Mouse (Mus musculus) frontal cortex, postnatal 14 days (tissue): ENCODE data around the gene Ncstn.
A peak's percentile ranks its signal among the peaks of the same experiment; 100 is the strongest.

ENCODE experiments used
- DNase-seq, 2 experiments: peaks; one replicate each; pipeline ENCODE4 v3.0.0; 2022; ENCODE audit warnings: low spot score in 2 of 2

Gene Ncstn

DNA sequence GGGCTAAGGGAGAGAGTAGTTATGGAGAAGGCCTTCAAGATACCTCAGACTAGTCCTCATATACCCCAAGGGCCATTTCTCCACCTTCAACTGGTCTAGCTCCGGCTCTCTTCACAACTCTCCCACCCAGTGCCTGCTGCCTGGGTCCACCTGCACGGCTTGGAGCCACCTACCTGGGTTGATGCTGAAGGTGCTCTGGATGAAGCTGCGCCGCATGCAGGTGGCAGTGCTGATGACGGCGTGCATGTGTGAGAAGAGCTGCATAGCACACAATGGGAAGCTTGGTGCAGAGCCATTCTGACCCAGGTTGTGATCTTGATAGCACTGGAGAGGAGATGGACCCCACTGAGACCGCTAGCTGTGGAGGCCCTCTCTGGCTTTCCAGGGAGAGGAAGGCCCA lies 10.0 kb downstream of the Ncstn start:
- DNase-seq: no peak

GRCm38 (mm10) chr1:172071556-172071955 lies 11.0 kb downstream of the Ncstn start:
- no peak for DNase-seq

DNA sequence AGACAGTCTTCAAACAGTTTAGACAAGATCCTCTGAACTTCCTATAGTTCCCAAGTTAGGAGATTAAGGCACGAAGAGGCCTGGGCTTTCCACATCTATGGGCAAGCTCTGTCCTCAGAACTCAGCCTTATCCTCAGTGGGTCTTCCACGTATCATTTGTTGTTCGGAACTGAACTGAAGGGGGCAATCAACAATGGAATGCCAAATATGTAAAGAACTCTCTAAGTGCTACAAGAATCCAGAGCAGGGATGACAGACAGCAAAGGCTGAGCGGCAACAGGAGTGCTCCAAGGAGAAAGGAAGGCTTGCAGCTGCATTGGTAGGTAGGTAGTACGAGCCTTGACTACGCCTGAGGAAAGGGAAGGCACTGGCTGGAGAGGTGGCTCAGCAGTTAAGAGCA lies 12.4 kb downstream of the Ncstn start:
- no peak for DNase-seq

- no peak for DNase-seq
These were observed 17.9 kb downstream of the Ncstn start for GRCm38 (mm10) chr1:172064613-172065141.

DNA sequence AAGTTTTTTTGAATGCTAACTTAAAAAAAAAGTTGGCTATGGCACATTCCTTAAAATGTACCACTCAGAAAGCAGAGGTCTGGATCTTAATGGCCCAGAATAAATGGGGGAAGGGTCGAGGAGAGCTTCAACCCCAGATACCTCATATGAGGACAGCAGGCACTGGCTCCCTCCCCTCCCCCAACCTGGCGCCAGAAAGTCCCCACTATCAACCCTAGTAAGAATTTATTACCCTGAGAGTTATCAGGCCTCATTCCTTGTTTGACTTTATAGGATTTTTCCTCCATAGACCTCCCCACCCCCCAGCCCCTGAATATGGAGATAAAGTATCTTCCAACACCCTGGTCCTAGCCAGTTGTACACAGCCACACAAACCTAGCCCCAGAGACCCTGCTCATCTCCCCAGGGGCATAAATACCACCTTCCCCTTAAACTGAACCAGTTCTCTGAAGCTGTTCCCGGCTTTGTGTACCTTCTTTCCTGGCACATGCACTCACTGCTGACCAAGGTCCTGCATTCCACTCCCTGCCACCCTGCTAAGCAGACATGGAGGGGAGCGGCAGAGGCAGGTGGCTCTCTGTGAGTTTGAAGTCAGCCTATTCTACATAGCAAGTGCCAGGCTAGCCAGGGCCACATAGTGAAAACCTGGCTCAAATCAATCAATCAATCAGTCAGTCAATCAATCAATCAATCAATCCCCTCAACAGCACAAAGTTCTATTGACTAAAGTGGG lies 19.1 kb downstream of the Ncstn start:
- DNase-seq: no peak

GRCm38 (mm10) chr1:172062101-172062500 lies 20.5 kb downstream of the Ncstn start:
- no peak for DNase-seq

GRCm38 (mm10) chr1:172061217-172061616 lies 21.4 kb downstream of the Ncstn start:
- no peak for DNase-seq

DNA sequence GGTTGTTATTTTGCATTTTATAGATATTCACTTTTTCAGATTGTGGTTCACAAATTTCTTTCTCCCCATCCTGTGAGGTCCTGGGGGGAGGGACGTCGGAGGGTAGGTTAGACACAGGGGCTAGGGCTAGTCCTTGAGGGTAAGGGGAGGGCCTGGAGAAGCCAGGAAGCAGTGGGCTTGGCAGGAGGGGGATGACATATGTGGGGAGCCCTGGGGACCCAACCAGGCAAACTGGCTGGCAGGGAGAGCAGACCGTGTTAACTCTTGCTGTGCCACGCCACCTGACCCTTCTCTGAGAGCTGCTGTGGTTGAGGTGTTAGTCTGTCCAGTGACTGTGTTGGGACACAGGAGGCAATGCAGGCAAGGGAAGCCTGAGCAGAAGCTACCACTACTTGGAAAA lies 21.9 kb downstream of the Ncstn start:
- DNase-seq: no peak

DNA sequence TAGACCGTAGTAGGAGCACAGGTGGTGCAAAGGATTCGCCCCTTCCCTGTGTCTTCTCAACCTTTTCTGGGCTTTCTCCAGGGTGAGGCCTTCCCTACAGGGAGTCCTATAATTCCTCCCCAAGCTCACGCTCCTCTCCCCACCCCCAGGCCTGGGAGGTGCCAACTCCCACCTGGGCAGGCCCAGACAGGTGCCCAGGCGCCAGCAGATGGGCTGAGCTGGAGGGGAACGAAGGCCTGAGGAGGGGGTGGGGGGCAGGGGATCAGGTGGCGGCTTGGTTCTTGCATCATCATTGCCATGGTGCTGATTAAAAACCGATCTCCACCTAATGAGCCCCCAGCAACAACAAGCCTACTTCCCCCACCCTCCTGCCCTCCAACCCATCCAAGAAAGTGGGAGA lies 23.7 kb downstream of the Ncstn start:
- DNase-seq: no peak

GRCm38 (mm10) chr1:172058321-172058720 lies 24.3 kb downstream of the Ncstn start:
- no peak for DNase-seq

GRCm38 (mm10) chr1:172057491-172057921 lies 25.1 kb downstream of the Ncstn start, which contains the start of gene Nhlh1:
Nhlh1 (minus strand) TSS chr1:172057573.
- no peak for DNase-seq

DNA sequence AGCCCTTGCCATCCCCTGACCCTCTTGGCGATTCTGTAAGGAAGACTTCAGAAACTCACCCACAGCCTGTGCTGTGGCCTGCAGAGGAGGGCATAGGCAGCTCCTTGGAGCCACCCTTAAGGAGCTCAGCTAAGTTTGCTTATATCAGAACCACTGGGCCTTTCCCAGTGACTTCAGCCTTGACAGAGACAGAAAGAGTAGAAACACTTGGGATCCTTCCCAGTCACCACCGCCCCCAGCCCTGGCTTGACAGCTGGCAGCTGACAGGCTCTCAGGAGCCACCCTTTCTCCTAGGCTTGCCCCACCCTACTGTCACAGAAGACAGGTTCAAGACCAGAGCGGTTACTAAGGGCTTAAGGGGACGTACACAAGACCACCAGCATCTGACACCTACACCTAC lies 26.3 kb downstream of the Ncstn start:
- no peak for DNase-seq

- no peak for DNase-seq
These were observed 28.8 kb downstream of the Ncstn start for GRCm38 (mm10) chr1:172053541-172054440.

GRCm38 (mm10) chr1:172052766-172053279 lies 29.8 kb downstream of the Ncstn start:
- DNase-seq: no peak

GRCm38 (mm10) chr1:172049131-172049782 lies 33.3 kb downstream of the Ncstn start:
- DNase-seq: no peak

- no peak for DNase-seq
These were observed 34.3 kb downstream of the Ncstn start for GRCm38 (mm10) chr1:172048241-172048734.

GRCm38 (mm10) chr1:172046938-172047337 lies 35.7 kb downstream of the Ncstn start:
- DNase-seq: peak in 1 of 2 experiments; percentile 63

DNA sequence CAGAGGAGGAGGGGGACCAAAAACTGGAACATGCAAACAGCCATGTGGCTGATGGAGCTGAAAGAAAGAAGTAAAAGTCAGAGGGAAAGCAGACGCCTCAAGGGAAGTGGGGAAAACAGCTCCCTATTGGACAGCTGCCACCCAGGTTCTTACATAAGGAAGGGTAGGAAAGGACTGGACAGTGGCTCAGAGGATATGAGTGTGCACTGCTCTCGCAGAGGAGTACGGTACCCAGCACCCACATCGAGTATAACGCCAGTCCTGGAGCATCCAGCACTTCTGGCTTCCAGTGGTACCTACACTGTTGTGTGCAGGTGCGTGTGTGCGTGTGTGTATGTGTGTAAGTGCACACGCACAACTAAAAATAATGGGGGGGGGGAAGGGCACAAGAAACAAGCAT lies 36.2 kb downstream of the Ncstn start:
- no peak for DNase-seq

- no peak for DNase-seq
These were observed 52.7 kb downstream of the Ncstn start for GRCm38 (mm10) chr1:172029914-172030313.

GRCm38 (mm10) chr1:172028394-172029275 lies 54.0 kb downstream of the Ncstn start, which contains the start of gene Vangl2:
Vangl2 (minus strand) TSS chr1:172028444.
- no peak for DNase-seq

GRCm38 (mm10) chr1:172027809-172028102 lies 54.8 kb downstream of the Ncstn start:
- no peak for DNase-seq
